ENCODE assay signal across 15 mouse cellular contexts in genomic region chr3:158165004-158165403, GRCm38 (mm10).
DNase-seq lines count a peak whose midpoint lies in the region; ATAC-seq lines count a peak whose summit lies in the region.
"Had no signal": no experiment of that assay in that cellular context is flagged by ENCODE, and none has a peak within 500 bp of the region (broad histone marks: within the 10 kb centered on the region; RNA-seq: fewer than 3 reads in every experiment).

No protein-coding gene starts in this region.

- no peaks in the 10 kb centered on the region for H3K9me3 ChIP-seq in forebrain, embryonic 15.5 days
- H3K9me3 ChIP-seq in forebrain, embryonic 10.5 days = no peaks in the 10 kb centered on the region
- H3K9me3 ChIP-seq: embryonic facial prominence, embryonic 15.5 days; heart, embryonic 12.5 days had no signal

- intact Hi-C loops in gastrocnemius, postnatal 36 days (cut with DNase I) = no loop called here

- H3K4me3 ChIP-seq in forebrain, embryonic 15.5 days = no peak overlapping the region
- H3K4me3 ChIP-seq in forebrain, embryonic 10.5 days = no peak overlapping the region
- H3K4me3 ChIP-seq: embryonic facial prominence, embryonic 15.5 days; heart, embryonic 12.5 days had no signal

- H3K36me3 ChIP-seq in forebrain, embryonic 15.5 days = peaks cover 21% of the 10 kb centered on the region
- no peaks in the 10 kb centered on the region for H3K36me3 ChIP-seq in forebrain, embryonic 10.5 days (replicated peaks)
- H3K36me3 ChIP-seq: embryonic facial prominence, embryonic 15.5 days; heart, embryonic 12.5 days had no signal

- H3K9ac ChIP-seq in forebrain, embryonic 15.5 days (replicated peaks) = no peak overlapping the region
- H3K9ac ChIP-seq: embryonic facial prominence, embryonic 15.5 days; heart, embryonic 12.5 days had no signal

- ATAC-seq in forebrain, embryonic 15.5 days (replicated peaks) = 0 out of 2 replicates have a peak, but pooled peaks have one; percentile 42
- ATAC-seq: inflammation-experienced regulatory T-cells, adult 6 months had no signal

- peaks cover 4% of the 10 kb centered on the region for H3K4me1 ChIP-seq in forebrain, embryonic 15.5 days
- H3K4me1 ChIP-seq in forebrain, embryonic 10.5 days = peaks cover 9% of the 10 kb centered on the region
- H3K4me1 ChIP-seq: embryonic facial prominence, embryonic 15.5 days; heart, embryonic 12.5 days had no signal

- DNase-seq in forebrain, embryonic 10.5 days (ENCODE audit: extremely low spot score, low spot score) = no peak
- peak; percentile 26 for DNase-seq in layer of hippocampus, adult 9-10 months (ENCODE audit: low spot score)
- DNase-seq in layer of hippocampus, adult 11-12 months (ENCODE audit: low spot score) = no peak
- peak; percentile 41 for DNase-seq in A20 (ENCODE audit: low read depth, low spot score)
- peak; percentile 10 for DNase-seq in ZHBTc4 (ENCODE audit: low read depth, low spot score)
- DNase-seq in gastrocnemius, adult 18-20 months (ENCODE audit: low spot score) = no peak
- DNase-seq in gastrocnemius, postnatal 36 days = no peak
- DNase-seq: adrenal gland, adult 8-10 months; right cerebral cortex, postnatal 14 days; thymus, postnatal 4 days had no signal

- no peaks in the 10 kb centered on the region for H3K27me3 ChIP-seq in forebrain, embryonic 15.5 days
- no peaks in the 10 kb centered on the region for H3K27me3 ChIP-seq in forebrain, embryonic 10.5 days (ENCODE audit: poor library complexity, severe bottlenecking)
- H3K27me3 ChIP-seq: embryonic facial prominence, embryonic 15.5 days; heart, embryonic 12.5 days had no signal

- no peak overlapping the region for H3K27ac ChIP-seq in forebrain, embryonic 15.5 days (replicated peaks)
- no peak overlapping the region for H3K27ac ChIP-seq in forebrain, embryonic 10.5 days
- H3K27ac ChIP-seq: embryonic facial prominence, embryonic 15.5 days; macrophage had no signal

- H3K4me2 ChIP-seq in forebrain, embryonic 15.5 days (replicated peaks) = no peak overlapping the region
- H3K4me2 ChIP-seq: embryonic facial prominence, embryonic 15.5 days; heart, embryonic 12.5 days had no signal

Comparison
In these comparisons a context has a peak if more than half of its experiments do, and no peak if none do; other contexts are left out.
1. DNase-seq: peak in layer of hippocampus, adult 9-10 months (single experiment), A20 (single experiment) and ZHBTc4 (single experiment); none in forebrain, embryonic 10.5 days (single experiment), layer of hippocampus, adult 11-12 months (single experiment), gastrocnemius, adult 18-20 months (single experiment) and gastrocnemius, postnatal 36 days (0 of 2).